Mouse (Mus musculus) kidney, adult 2 months (tissue): Measurements from ENCODE around the gene Zfp385b. TPM values are rescaled to one million over a fixed set of nuclear protein-coding genes. Genes with fewer than 3 reads are reported as not detected.

ENCODE experiments used
- DNase-seq: peaks from one replicate; pipeline ENCODE4 v3.0.0; 2021
- H3K27ac ChIP-seq: fragments of 200-500 bp; 2 replicates; pipeline ENCODE4 v1.5.1; 2012; ENCODE audit warnings: low read depth, low read length, control low read depth, inconsistent platforms; ENCODE audit not compliant: insufficient read depth
- H3K27me3 ChIP-seq: fragments of 200-500 bp; replicated peaks from 2 replicates; pipeline ENCODE4 v1.6.1; 2012; ENCODE audit warnings: mild to moderate bottlenecking, moderate library complexity, low read length, inconsistent platforms; ENCODE audit not compliant: control insufficient read depth, insufficient read depth
- H3K36me3 ChIP-seq: fragments of 200-500 bp; 2 replicates; pipeline ENCODE4 v1.6.1; 2012; ENCODE audit warnings: mild to moderate bottlenecking, moderate library complexity, low read length, inconsistent platforms; ENCODE audit not compliant: control insufficient read depth, insufficient read depth
- H3K4me1 ChIP-seq: fragments of 200-500 bp; 2 replicates; pipeline ENCODE4 v1.6.1; 2011; ENCODE audit warnings: low read length; ENCODE audit not compliant: control insufficient read depth, insufficient read depth
- H3K4me3 ChIP-seq: fragments of 200-500 bp; 2 replicates; pipeline ENCODE4 v1.5.1; 2011; ENCODE audit warnings: mild to moderate bottlenecking, low read depth, low read length, control low read depth; ENCODE audit not compliant: insufficient read depth
- CTCF ChIP-seq: fragments of 200-500 bp; conservative IDR thresholded peaks from 2 replicates; pipeline ENCODE4 v1.5.1; 2011; ENCODE audit warnings: low read depth, mild to moderate bottlenecking, control low read depth, low read length, moderate library complexity, mixed read lengths; ENCODE audit not compliant: insufficient read depth, insufficient read length
- POLR2A ChIP-seq: fragments of 200-500 bp; IDR thresholded peaks from one replicate; pipeline ENCODE4 v1.6.1; 2011; ENCODE audit warnings: low read depth, low read length, control low read depth
- WGBS: fragments of 180-500 bp; shearing (Covaris S2); methylation state at CpG from one replicate; pipeline ENCODE4 v1.1.7; 2018; 5-methylcytosine and 5-hydroxymethylcytosine counted together
- polyA plus RNA-seq: library from polyadenylated mRNA; depleted of rRNA; stranded (reverse); fragments of >200 nt; gene quantifications from 2 replicates; pipeline ENCODE4 v1.2.3, GENCODE M21; 2012

The Zfp385b gene
- polyA plus RNA-seq, 1 experiment, result 12.9 TPM

DNA sequence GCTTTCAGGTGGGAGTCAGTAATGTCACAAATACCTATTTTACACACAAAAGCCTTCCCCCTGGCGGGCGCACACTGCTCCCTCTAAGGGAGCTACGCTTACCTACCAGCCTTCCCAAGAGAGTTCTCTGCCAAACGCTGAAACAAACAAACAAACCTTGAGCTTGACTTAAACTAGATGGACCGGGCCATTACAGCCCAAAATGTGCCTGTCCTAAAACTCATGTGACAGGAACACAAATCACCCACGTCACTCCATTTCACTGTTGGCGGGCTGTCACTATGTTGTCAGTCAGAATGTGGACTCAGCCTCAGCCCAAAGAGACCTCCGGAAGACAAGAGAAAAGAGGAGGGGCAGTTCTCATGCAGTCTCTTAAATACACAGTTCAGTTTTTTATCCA, 300.7 kb downstream of the Zfp385b start:
- Histone ChIP-seq H3K4me3 (peak overlapping the region; percentile 46), H3K27ac (no peak overlapping the region; the same call in 1 of the 2 replicates), H3K36me3 (no peaks in the 10 kb centered on the region), H3K4me1 (peaks cover 6% of the 10 kb centered on the region; the same call in 1 of the 2 replicates), H3K27me3 (no peaks in the 10 kb centered on the region)
- 10% methylated on average over 8 of the region's 8 CpGs for WGBS
- peak; percentile 38 for DNase-seq
- TF ChIP-seq POLR2A, result no peak
- TF ChIP-seq CTCF, result peak; percentile 46

DNA sequence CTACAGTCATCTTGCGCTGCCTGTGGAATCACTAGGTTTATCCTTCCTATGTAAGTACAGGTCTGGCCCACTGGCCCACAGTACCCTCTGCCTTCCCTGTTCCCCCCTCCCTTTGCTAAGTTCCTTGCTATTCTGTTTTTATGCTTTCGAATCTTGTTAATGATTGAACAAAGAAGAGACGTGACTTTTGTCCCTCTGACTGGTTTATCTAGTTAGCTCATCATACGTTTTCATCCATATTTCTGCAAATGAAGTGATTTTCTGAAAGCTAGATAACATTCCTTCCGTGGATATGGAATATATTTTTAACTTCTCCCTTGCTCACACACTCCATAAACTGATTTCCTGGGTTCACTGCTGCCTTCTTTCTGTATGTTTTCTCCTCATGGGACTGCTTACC, 302.8 kb downstream of the Zfp385b start:
- no peaks in the 10 kb centered on the region for H3K36me3 ChIP-seq
- no peak overlapping the region for H3K27ac ChIP-seq
- TF ChIP-seq CTCF (no peak), POLR2A (no peak)
- peaks cover 6% of the 10 kb centered on the region; the same call in 1 of the 2 replicates for H3K4me1 ChIP-seq
- DNase-seq, result peak; percentile 32
- 51% methylated on average over 5 of the region's 5 CpGs for WGBS
- no peak overlapping the region for H3K4me3 ChIP-seq
- no peaks in the 10 kb centered on the region for H3K27me3 ChIP-seq

DNA sequence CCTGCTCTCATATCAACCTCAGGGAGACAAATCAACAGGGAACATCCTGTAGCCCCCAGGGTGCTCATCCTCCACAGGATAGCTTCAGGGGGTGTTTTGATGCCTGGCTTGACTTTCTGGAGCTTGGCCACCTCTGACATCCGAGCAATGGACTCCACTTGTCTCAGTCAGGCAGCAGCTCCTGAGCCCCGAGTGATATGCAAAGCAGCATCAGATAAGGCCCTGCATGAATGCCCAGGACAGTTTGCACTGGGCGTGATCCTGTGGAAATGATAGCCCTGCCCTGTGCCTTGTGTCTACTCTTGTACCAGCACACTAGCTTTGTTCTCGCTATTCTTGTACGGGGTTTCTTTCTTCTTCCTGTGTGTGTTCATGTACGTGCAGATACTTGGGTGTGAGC, 303.8 kb downstream of the Zfp385b start:
- no peak for DNase-seq
- H3K27me3 ChIP-seq, result no peaks in the 10 kb centered on the region
- H3K4me1 ChIP-seq, result peaks cover 6% of the 10 kb centered on the region; the same call in 1 of the 2 replicates
- TF ChIP-seq POLR2A (no peak), CTCF (no peak)
- 62% methylated on average over 6 of the region's 6 CpGs for WGBS
- H3K36me3 ChIP-seq, result no peaks in the 10 kb centered on the region
- no peak overlapping the region for H3K4me3 ChIP-seq
- H3K27ac ChIP-seq, result no peak overlapping the region

DNA sequence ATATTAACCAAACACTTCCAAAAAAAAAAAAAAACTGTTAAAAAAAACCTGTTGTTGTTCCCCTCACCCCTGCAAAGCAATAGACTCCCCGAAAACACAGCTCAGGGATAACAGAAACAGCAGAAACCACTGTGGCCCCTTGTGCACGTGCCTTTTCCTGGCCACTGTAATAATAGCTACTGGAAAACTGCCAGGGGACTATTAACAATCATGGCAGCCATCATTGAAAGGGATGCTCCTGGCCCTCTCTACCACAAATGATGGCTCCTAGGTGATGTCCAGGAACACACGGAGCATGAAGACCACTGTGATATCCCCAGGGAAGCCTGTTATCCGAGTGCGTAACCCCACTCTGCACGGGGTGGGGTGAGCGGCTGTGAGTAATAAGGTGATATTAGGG, 304.4 kb downstream of the Zfp385b start:
- 62% methylated on average over 7 of the region's 7 CpGs for WGBS

DNA sequence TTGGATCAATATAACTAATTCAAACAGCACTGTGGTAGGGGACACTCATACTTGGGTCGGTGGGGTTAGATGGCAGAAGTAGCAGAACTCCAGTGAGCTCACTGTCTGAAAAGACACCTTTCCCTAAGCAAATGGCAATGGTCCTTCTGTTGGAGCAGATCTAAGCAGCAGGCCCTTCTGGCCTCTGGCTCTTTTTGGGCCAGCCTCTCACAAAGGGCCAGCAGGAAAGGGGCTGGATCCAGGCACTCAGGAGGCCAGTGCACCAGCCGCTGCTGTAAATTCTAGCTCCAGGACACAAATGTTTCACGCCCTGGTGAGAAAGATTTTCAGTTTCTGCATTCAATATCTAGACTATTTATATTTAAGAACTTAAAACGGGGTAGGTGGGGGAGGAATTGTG, 305.0 kb downstream of the Zfp385b start:
- no peaks in the 10 kb centered on the region for H3K36me3 ChIP-seq
- peaks cover 6% of the 10 kb centered on the region; the same call in 1 of the 2 replicates for H3K4me1 ChIP-seq
- peak overlapping the region; percentile 28; the same call in 1 of the 2 replicates for H3K27ac ChIP-seq
- no peak for TF ChIP-seq POLR2A
- WGBS, result 42% methylated on average over 4 of the region's 4 CpGs
- no peak overlapping the region for H3K4me3 ChIP-seq
- DNase-seq, result no peak
- H3K27me3 ChIP-seq, result no peaks in the 10 kb centered on the region

More for the DNA sequence above, 304.4 kb downstream of the Zfp385b start:
- no peaks in the 10 kb centered on the region for H3K36me3 ChIP-seq
- no peaks in the 10 kb centered on the region for H3K27me3 ChIP-seq
- DNase-seq, result no peak
- no peak overlapping the region for H3K27ac ChIP-seq
- H3K4me1 ChIP-seq, result peaks cover 6% of the 10 kb centered on the region; the same call in 1 of the 2 replicates
- no peak for TF ChIP-seq CTCF
- TF ChIP-seq POLR2A, result no peak
- H3K4me3 ChIP-seq, result no peak overlapping the region

DNA sequence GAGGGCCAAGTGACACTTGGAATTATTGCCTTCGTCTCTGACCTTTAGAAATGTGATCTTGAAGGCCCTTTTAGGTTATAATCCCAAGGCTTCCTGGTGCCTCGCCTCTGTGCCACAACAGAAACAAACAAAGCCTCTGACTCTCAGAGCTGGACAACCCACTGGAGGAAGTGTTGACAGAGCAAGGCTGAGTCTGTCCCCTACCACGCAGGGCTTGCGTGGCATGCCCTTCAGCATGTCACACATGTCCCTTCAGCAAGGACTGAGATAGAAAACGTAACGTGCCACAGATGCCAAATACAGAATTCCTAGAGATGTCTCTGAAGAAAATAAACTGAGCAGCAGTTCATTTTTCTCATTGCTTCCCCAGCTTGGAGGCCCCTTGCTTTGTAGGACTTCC, 310.7 kb downstream of the Zfp385b start:
- TF ChIP-seq CTCF, result no peak
- no peak for TF ChIP-seq POLR2A
- no peak for DNase-seq
- Histone ChIP-seq H3K4me3 (no peak overlapping the region), H3K36me3 (no peaks in the 10 kb centered on the region), H3K27me3 (no peaks in the 10 kb centered on the region), H3K4me1 (no peaks in the 10 kb centered on the region; the same call in 1 of the 2 replicates), H3K27ac (no peak overlapping the region)
- WGBS, result 79% methylated on average over 6 of the region's 6 CpGs

DNA sequence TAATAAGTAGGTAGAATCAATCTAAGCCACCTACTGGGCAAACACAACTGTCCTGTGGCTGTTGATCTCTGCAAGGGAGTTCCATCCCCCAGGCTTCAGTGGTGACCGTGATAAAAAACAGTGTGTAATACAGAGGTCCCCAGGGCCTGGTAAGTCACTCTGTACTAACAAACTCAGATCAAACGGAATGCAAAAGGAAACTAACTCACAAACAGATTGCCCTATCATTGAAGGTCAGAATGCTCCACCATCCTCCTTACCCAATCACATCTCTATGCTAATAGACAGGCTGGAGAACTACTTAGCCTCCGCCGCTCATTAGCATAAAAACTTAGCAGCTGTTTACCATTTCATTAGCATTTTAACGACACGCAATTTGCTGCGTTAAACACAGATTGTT, 313.1 kb downstream of the Zfp385b start:
- peak; percentile 44 for DNase-seq
- no peak overlapping the region for H3K4me3 ChIP-seq
- no peaks in the 10 kb centered on the region; the same call in 1 of the 2 replicates for H3K4me1 ChIP-seq
- H3K27me3 ChIP-seq, result no peaks in the 10 kb centered on the region
- no peak for TF ChIP-seq CTCF
- no peak for TF ChIP-seq POLR2A
- 5% methylated on average over 7 of the region's 7 CpGs for WGBS
- no peaks in the 10 kb centered on the region for H3K36me3 ChIP-seq
- H3K27ac ChIP-seq, result peak overlapping the region; percentile 12; the same call in 1 of the 2 replicates

DNA sequence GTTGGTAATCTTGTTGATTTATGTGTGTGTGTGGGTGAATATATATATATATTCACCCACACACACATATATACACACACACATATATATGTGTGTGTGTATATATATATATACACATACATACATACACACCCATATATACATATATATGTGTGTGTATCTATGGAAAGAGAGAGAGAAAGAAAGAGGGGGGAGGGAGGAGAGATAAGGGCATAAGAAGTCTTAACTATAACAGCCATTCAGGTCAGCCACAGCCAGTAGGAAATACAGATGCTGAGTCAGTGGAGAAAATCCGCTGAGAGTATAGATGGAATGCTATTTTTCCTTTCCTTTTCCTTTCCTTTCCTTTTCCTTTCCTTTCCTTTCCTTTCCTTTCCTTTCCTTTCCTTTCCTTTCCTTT, 313.8 kb downstream of the Zfp385b start:
- 93% methylated on average over 1 of the region's 1 CpGs for WGBS
- no peak overlapping the region for H3K4me3 ChIP-seq

More for the DNA sequence above, 313.8 kb downstream of the Zfp385b start:
- H3K27ac ChIP-seq, result no peak overlapping the region
- H3K4me1 ChIP-seq, result no peaks in the 10 kb centered on the region; the same call in 1 of the 2 replicates
- H3K27me3 ChIP-seq, result no peaks in the 10 kb centered on the region
- no peaks in the 10 kb centered on the region for H3K36me3 ChIP-seq
- TF ChIP-seq CTCF, result no peak
- TF ChIP-seq POLR2A, result no peak
- no peak for DNase-seq
